Mouse (Mus musculus): ENCODE measurements around the gene Zbtb37.
A peak's percentile ranks its signal among the peaks of the same experiment; 100 is the strongest.
"Not testable (repeated sequence)": the region's sequence is repeated elsewhere in the genome, so short reads cannot be mapped to it uniquely, and the experiment has no call there.

Zbtb37 gene

DNA sequence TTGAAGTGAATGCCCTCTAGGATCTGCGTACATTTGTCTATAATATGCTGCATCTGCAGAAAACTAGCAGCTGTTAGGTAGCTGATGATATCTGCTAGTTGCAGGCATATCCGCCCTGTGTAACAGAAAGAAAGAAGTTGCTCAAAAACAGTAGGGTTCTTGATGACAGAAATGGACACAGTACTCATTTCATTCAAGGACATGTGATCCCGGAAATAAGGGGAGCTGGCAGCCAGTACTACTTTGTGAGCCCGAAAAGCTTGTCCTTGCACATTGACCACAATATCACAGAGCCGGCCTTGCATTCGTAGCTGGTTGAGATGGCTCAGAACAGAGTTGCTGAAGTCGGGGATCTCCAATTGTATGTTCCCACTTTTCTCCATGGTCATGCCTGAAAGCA, 2.3 kb downstream of the Zbtb37 start:
- peak; percentile 93 for DNase-seq (ENCODE audit: low read depth)

GRCm38 (mm10) chr1:161031881-161032280, 2.8 kb downstream of the Zbtb37 start:
- no peak for DNase-seq (ENCODE audit: low read depth)

GRCm38 (mm10) chr1:161030058-161030457, 4.6 kb downstream of the Zbtb37 start:
- no peak for DNase-seq (ENCODE audit: low read depth)

- not testable (repeated sequence) for DNase-seq (ENCODE audit: low read depth)
These were observed 6.2 kb downstream of the Zbtb37 start for GRCm38 (mm10) chr1:161028427-161028826.

DNA sequence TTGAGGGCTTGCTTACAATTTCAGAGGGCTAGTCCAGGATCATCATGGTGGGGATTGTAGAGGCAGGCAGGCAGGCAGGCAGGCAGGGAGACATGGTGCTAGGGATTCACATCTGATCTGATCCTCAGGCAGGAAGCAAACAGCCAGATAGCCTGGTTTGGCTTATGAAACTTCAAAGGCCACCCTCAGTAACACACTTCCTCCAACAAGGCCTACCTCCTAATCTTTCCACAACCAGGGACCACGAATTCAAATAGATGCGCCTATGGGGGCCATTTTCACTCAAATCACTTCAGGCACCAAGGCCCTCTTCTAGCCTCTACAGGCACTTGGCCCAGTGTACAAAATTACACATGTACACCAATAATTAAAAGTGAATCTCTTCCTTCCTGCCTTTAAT, 7.5 kb downstream of the Zbtb37 start:
- peak; percentile 78 for DNase-seq (ENCODE audit: low read depth)

DNA sequence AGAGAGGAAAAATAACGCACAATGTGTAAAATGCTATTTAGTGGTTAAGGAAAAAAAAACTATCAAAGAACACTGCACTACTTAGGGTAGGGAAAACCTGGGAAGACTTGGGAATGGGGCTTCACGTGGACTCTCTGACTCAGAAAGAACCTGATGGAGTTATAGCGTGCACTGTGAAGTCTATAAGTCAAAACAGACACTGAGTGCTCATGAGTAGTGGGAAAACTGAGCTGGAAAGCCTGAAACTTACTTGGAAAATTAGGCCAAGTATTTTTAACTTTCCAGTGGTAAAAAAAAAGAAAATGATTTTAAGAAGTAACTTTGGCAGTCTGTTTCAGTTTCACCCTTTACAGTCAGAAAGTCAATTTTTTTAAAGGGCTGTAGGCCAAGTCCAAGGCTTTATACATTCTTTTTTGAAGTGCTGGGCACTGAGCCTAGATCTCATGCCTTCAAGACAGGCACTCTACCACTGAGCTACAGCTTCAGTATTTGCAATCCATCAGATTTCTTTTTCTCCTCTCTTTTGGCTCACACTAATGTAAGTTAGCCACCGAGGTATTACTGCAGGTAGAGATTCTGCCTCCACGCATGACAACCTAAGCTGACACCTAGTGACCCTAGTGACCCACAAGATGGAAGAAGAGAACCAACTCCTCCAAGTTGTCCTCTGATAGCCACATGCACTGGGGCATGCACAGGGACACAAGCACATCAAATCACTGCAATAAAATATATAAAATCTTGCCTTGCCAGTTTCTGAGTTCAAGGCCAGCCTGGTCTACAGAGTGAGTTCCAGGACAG, 9.0 kb downstream of the Zbtb37 start:
- no peak for DNase-seq (ENCODE audit: low read depth)

- no peak for DNase-seq (ENCODE audit: low read depth)
These were observed 14.6 kb downstream of the Zbtb37 start for GRCm38 (mm10) chr1:161020051-161020450.

DNA sequence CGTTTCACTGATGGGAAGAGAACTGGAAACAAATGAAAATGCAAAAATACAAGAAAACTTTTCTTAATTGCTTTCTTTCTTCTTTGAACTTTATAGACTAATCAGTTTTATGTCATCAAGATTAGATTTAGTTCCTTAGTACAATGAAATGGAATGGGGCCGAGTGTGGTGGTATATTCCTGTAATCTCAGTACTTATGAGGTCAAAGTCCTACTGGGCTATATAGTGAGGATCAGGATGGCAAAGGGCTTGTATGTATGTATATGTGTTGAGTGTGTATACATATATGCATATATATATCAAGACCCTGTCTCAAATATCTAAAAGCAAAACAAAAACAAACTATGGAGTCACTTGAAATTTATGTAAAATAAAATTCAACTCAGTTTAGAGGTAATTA, 18.3 kb downstream of the Zbtb37 start:
- no peak for DNase-seq (ENCODE audit: low read depth)

GRCm38 (mm10) chr1:161010436-161010835, 24.2 kb downstream of the Zbtb37 start:
- no peak for DNase-seq (ENCODE audit: low read depth)

GRCm38 (mm10) chr1:161008038-161008437, 26.6 kb downstream of the Zbtb37 start:
- DNase-seq (ENCODE audit: low read depth) = no peak

DNA sequence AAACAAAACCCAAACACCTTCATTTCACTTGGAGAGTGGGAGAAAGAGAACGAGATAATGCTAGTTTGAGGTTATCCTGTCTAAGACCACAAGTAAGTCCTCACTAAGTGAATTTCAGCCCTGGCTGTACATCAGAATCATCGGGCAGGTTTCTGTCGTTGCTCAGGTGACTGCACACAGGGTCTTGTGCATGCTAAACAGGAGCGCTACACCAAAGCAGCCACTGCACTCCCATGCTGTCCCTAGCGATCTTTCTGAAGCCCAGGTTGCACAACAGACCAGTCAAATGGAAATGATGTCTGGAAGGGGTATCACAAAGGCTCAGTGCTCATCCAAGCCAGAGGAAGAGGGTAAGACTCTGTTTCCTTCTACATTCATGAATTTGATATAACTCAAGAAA, 28.2 kb downstream of the Zbtb37 start:
- DNase-seq (ENCODE audit: low read depth) = no peak

DNA sequence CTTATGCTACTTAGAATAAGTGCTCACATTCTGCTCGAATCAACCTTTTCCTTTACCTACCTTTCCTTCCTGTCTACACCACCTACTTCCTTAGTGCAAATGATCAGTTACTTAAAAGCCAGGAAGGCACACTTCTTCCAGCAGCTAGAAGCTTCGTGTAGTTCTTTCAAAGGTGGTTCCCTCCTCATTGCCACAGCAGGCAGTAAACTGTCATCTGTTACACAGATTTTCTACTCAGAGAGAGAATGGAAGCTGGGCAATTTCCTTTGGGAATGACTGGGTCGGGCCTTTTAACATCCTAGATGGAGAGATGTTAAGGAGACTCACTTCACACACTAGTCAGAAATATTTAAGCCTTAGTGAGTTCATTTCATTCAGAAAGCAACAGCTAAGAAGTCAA, 29.1 kb downstream of the Zbtb37 start:
- no peak for DNase-seq (ENCODE audit: low read depth)

DNA sequence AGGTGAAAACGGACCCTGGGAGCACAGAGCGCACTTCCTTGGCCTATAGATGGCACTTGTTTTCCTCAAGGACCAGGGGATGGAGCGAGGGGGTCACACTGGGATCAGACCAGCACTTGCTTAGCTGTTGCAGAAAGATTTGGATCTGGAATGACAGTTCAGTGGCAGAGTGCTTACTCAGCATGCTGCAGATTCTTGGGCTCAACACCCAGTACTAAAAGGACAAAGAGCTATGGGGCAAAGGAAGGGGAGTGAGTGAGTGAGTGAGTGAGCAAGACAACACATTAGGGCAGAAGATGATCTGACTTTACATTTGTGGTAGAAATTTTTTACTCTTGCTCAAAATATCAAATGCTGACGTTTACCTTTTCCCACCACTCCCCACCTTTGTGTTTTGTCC, 29.7 kb downstream of the Zbtb37 start:
- DNase-seq (ENCODE audit: low read depth) = no peak

DNA sequence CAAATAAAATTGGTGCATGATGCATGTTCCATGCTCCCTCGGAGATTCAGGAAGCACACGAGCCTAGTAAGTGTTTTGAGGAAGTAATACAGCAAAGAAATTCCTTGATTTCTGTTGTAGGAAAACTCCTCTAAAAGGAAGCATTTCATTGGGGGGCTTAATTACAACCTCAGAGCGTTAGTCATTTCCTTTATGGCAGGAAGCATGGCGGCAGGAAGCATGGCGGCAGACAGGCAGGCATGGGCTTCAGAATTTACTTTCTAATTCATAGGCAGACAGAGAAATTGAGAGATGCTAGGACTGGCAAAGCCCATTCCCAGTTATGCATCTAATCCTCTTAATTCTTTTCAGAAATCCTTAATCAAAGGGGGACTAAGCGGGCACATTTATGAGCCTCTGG, 40.8 kb downstream of the Zbtb37 start:
- DNase-seq (ENCODE audit: low read depth) = peak; percentile 66

DNA sequence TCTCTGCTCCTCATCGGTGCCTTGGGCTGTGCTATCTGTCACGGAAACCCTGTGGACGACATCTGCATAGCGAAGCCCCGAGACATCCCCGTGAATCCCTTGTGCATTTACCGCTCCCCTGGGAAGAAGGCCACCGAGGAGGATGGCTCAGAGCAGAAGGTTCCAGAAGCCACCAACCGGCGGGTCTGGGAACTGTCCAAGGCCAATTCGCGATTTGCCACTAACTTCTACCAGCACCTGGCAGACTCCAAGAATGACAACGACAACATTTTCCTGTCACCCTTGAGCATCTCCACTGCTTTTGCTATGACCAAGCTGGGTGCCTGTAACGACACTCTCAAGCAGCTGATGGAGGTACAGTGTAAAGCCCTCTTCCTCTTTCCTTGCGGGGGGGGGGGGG, 45.3 kb downstream of the Zbtb37 start:
- DNase-seq (ENCODE audit: low read depth) = no peak

- no peak for DNase-seq (ENCODE audit: low read depth)
These were observed 47.6 kb downstream of the Zbtb37 start for GRCm38 (mm10) chr1:160986881-160987635.

- no peak for DNase-seq (ENCODE audit: low read depth)
These were observed 49.2 kb downstream of the Zbtb37 start for GRCm38 (mm10) chr1:160985477-160985876.

DNA sequence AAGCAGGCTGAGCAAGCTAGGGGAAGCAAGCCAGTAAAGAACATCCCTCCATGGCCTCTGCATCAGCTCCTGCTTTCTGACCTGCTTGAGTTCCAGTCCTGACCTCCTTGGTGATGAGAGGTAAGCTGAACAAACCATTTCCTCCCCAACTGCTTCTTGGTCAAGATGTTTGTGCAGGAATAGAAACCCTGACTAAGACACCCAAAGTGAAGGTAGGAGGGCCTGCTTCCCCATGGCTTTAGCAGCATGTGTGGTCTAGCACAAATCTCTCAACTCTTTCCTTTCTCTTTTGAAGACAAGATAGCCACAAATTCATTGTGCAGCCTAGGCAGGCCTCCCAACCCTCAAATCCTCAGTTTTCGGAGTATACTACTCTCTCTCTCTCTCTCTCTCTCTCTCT, 49.9 kb downstream of the Zbtb37 start:
- not testable (repeated sequence) for DNase-seq (ENCODE audit: low read depth)

DNA sequence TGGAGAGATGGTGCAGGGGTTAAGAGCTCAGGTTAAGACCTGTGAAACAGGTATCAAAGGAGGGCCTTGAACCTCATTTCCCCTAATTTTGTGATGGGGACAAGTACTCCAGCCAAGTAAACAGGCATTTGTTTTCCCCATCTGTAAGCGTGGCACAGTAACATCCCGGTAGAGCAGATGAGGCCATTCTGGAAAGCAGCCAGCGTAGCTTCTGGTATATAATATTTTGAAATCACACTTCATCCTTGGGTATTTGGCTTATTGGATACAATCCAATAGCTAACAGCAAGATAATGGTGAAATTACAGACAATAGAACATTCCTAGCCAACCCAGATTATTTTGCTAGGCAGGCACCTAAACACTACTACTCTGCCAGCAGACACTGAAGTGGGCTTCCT, 51.8 kb downstream of the Zbtb37 start:
- no peak for DNase-seq (ENCODE audit: low read depth)

DNA sequence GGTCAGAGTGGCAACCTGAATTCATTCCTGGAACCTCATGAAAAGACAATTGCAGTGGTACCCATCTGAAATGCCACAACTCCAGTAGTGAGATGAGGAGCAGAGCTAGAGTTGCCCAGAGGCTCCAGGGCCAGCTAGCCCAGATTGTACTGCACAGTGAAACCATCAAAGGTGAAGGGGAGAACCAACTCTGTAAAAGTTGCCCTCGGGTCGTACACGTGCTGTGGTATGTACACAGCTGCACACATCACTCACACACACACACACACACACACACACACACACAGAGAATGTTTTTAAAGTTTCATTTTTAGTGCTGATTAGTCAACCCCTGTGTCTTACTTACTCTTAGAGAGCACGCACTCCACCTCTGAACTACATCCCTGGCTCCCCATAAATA, 53.3 kb downstream of the Zbtb37 start:
- DNase-seq (ENCODE audit: low read depth) = no peak

DNA sequence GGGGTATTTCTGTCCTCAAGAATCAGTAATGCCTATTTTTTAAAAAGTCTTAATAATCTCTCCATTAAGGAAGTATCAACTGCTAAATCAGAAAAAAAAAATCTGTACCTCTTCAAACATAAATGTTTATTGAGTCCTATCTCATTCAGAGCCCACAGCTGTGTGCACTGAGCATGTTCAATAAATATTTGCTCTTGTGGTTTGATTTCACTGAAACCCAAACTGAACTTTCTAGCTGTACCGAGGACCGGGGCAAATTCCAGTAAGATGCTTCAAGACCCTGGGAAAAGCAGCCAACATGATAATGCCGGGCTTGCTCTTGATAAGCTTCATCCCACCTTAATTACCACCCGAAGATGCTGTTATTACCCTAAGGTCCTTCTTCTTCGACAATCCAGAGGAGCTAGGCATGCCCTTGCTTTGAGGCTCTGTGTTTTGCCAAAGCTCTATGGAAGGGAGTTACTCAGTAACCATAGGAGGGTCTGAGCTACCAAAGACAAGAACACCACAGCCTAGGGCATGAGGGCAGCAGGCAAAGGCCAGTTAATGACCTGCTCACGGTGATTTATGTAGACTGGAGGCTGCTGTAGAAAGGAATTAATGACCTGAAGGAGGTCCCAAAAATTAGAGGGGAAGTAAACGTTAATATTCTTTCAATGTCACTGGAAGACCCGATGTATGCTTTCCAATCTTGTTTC, 54.0 kb downstream of the Zbtb37 start:
- no peak for DNase-seq (ENCODE audit: low read depth)

DNA sequence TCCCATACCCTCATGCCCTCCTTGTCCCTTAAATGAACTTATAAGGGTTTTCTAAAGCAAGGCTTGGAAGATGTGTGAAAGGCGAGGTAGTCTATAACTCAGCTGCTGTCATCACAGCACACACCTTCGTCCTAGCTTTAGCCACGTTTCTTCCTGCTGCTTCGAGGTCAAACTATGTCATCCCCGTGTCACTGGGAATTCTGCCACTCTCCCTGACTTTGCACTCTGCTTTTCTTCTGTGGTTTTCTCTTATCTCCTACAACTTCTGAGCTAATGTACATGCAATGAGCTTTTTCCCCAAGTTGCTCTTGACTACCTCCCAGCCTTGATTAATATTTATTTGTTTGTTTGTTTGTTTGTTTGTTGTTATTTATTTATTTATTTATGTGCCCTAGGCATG, 54.6 kb downstream of the Zbtb37 start:
- DNase-seq (ENCODE audit: low read depth) = no peak
